Mouse (Mus musculus): Measurements from ENCODE around the gene Vmn1r33. TPM values are rescaled to one million over a fixed set of nuclear protein-coding genes. Genes with fewer than 3 reads are reported as not detected.
"Not testable (repeated sequence)": the region's sequence is repeated elsewhere in the genome, so short reads cannot be mapped to it uniquely, and the experiment has no call there.

Vmn1r33 gene
- polyA plus RNA-seq (2012; rRNA removed): not detected in 2 replicates

DNA sequence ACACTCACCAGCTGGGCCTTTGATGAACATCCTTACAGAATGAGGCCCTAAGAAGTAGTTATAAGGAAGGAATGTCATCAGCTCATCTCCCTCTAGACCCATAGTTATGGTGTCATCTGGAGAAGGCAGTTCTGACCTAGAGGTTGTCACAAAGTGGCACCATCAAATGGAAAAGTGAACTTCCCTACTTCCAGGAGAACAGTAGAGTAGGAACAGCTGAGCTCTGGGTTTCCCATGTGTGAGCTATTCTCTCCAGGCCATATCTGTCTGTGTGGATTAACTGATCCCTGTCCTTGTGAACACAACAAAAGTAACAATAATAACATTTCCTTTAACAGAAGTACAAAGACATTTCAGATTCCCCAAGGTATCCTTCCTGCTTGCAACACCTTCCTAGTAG lies at the start of gene Vmn1r33:
Gene Vmn1r33 (minus strand): TSS at position 101 of the 400 bp plus-strand sequence.
- DNase-seq (ENCODE audit: low spot score): not testable (repeated sequence)

GRCm38 (mm10) chr6:66643779-66644178 lies 25.7 kb upstream of the Vmn1r33 start, which contains the start of gene Vmn1r34:
Gene Vmn1r34, minus strand, starts transcription at chr6:66643879.
- DNase-seq (ENCODE audit: low spot score): no peak

GRCm38 (mm10) chr6:66595804-66596203 lies 22.3 kb downstream of the Vmn1r33 start:
- no peak for DNase-seq (ENCODE audit: low spot score)

Other genes starting within 250 kb of the Vmn1r33 start
- 7.6 and 8.6 TPM in 2 replicates for gene Mad2l1, start 82.9 kb downstream of the Vmn1r33 start, polyA plus RNA-seq (2012; rRNA removed)
- gene Vmn1r32, start 58.2 kb downstream of the Vmn1r33 start, polyA plus RNA-seq (2012; rRNA removed): 0.03 TPM in 1 of 2 replicates, not detected in the other
- gene Vmn1r34, start 25.6 kb upstream of the Vmn1r33 start, polyA plus RNA-seq (2012; rRNA removed): not detected in 2 replicates
- not detected in 2 replicates for gene Vmn1r35, start 67.6 kb upstream of the Vmn1r33 start, polyA plus RNA-seq (2012; rRNA removed)
- not detected in 2 replicates for gene Vmn1r36, start 100.9 kb upstream of the Vmn1r33 start, polyA plus RNA-seq (2012; rRNA removed)
- gene Vmn1r37, start 111.1 kb upstream of the Vmn1r33 start, polyA plus RNA-seq (2012; rRNA removed): not detected in 2 replicates
- gene Vmn1r38, start 164.3 kb upstream of the Vmn1r33 start, polyA plus RNA-seq (2012; rRNA removed): not detected in 2 replicates
- not detected in 2 replicates for gene Vmn1r39, start 192.3 kb upstream of the Vmn1r33 start, polyA plus RNA-seq (2012; rRNA removed)